Mouse (Mus musculus): ENCODE measurements at regions not wholly inside any gene's neighbourhood (a gene's known extent, or its start where the extent isn't known, plus 50 kb on each side); places are given as distances from the start of the nearest gene placed in this dataset.

- TF ChIP-seq CTCF (IDR thresholded peaks at IDR 0.05; ENCODE audit: control insufficient read depth, insufficient read depth, low read length) (no peak), POLR2A (IDR thresholded peaks at IDR 0.05; ENCODE audit: borderline replicate concordance, control insufficient read depth, low read depth, low read length) (no peak)
These were observed 241.3 kb downstream of the Car8 start for GRCm38 (mm10) chr4:7997575-7997953.

All from bone marrow, adult 2 months (tissue).